Mouse (Mus musculus) lung, embryonic 15.5 days (tissue): ENCODE results near the gene Ctnnd2. TPM values are rescaled to one million over a fixed set of nuclear protein-coding genes. Genes with fewer than 3 reads are reported as not detected.

ENCODE experiments used
- ATAC-seq: fragments of 200-750 bp; cut with Nextera tagmentation; 2 replicates; pipeline ENCODE4 v1.8.0; 2017; ENCODE audit warnings: moderate number of reproducible peaks, borderline replicate concordance; ENCODE audit not compliant: low FRiP score, low TSS enrichment; ENCODE audit errors: extremely low read depth
- H3K27ac ChIP-seq: fragments of 300-500 bp; sonication (generic); 2 replicates; pipeline ENCODE4 v1.5.1; 2015; ENCODE audit warnings: moderate library complexity, mild to moderate bottlenecking, inconsistent platforms
- H3K27me3 ChIP-seq: fragments of 300-500 bp; sonication (generic); 2 replicates; pipeline ENCODE4 v1.6.1; 2015; ENCODE audit warnings: inconsistent platforms
- H3K36me3 ChIP-seq: fragments of 300-500 bp; sonication (generic); 2 replicates; pipeline ENCODE4 v1.6.1; 2015; ENCODE audit warnings: inconsistent platforms
- H3K4me1 ChIP-seq: fragments of 300-500 bp; sonication (generic); 2 replicates; pipeline ENCODE4 v1.6.1; 2015; ENCODE audit warnings: inconsistent platforms
- H3K4me2 ChIP-seq: fragments of 300-500 bp; sonication (generic); 2 replicates; pipeline ENCODE4 v1.6.1; 2015; ENCODE audit warnings: inconsistent platforms, mild to moderate bottlenecking, moderate library complexity
- H3K4me3 ChIP-seq: fragments of 300-500 bp; sonication (generic); 2 replicates; pipeline ENCODE4 v1.5.1; 2015; ENCODE audit warnings: mild to moderate bottlenecking, inconsistent platforms
- H3K9ac ChIP-seq: fragments of 300-500 bp; sonication (generic); 2 replicates; pipeline ENCODE4 v1.6.1; 2015; ENCODE audit warnings: inconsistent platforms
- H3K9me3 ChIP-seq: fragments of 300-500 bp; sonication (generic); 2 replicates; pipeline ENCODE4 v1.6.1; 2016; ENCODE audit warnings: inconsistent platforms
- WGBS: fragments of 180-500 bp; shearing (Covaris S2); methylation state at CpG from one replicate; pipeline ENCODE4 v1.1.7; 2015; 5-methylcytosine and 5-hydroxymethylcytosine counted together
- polyA plus RNA-seq: library from polyadenylated mRNA; unstranded; fragments of >200 nt; fragmentation: Nextera tagmentation; extraction: Ambion mirVana; gene quantifications from 2 replicates; pipeline ENCODE4 v1.2.1, GENCODE M21; 2015

Ctnnd2 gene
- polyA plus RNA-seq, 1 experiment from 2014 or later = 18.9 TPM

DNA sequence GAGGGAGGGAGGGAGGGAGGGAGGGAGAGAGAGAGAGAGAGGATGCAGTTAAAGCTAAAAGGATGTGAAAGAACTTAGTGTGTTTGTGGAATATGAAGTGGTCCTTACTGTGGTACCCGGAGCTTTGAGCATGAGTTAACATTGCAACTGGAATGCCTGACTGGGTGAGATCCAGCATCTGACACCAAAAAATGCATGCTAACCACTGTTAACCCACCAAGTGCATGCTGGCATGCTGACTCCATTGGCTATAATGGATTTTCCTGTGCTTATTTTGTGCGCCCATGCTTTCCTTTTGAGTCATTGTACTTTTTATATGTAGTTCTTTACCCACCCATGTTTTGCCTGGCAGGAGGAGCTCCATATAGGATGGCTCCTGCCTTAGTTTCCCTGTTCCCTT is 383.4 kb downstream of the Ctnnd2 start:
- Histone ChIP-seq H3K27me3 (no peaks in the 10 kb centered on the region), H3K4me2 (no peak overlapping the region), H3K4me1 (no peaks in the 10 kb centered on the region), H3K4me3 (no peak overlapping the region), H3K27ac (no peak overlapping the region), H3K9me3 (no peaks in the 10 kb centered on the region), H3K36me3 (no peaks in the 10 kb centered on the region), H3K9ac (no peak overlapping the region)
- ATAC-seq = no peak
- 73% methylated on average over 2 of the region's 2 CpGs for WGBS

DNA sequence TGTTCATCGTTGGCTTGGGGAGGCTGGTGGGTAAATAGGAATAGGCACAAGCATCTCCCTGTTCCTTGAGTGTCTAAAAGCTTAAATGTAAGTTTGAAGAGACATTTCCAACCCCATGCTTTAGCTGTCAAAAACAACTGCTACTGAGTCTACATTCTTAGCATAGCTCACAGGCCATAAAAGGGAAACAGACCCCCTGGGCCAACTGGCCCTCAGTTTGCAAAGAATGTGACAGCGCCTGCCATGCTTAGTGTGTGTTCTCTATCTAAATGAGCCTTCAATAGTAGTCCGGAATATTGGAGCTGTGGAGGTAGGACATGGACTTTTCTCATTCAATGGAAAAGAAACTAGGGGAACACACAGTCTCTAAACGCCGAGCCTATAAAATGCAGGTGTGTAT is 390.0 kb downstream of the Ctnnd2 start:
- Histone ChIP-seq H3K4me1 (no peaks in the 10 kb centered on the region), H3K4me2 (no peak overlapping the region), H3K27ac (no peak overlapping the region), H3K27me3 (no peaks in the 10 kb centered on the region), H3K36me3 (no peaks in the 10 kb centered on the region), H3K4me3 (no peak overlapping the region), H3K9ac (no peak overlapping the region), H3K9me3 (no peaks in the 10 kb centered on the region)
- no peak for ATAC-seq
- 75% methylated on average over 5 of the region's 5 CpGs for WGBS

DNA sequence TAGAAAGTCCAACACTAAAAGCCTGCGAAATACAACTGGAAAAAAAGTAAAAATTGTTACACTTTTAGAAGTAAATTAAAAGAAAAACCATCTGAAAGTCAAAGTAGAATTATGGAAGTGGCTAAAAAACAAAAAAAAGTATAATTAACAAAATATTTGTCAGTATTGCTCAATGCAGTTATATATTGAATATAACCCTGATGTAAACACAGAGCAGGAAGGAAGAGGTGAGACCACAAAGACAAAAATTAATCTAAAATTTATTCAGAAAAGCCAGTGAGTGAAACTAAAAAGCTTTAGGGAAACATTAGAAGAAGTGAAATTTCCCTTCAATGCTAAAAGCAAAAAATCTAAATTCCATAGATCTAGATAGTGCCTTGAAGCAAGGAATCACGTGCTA is 392.2 kb downstream of the Ctnnd2 start:
- WGBS = 80% methylated on average over 2 of the region's 2 CpGs
- no peaks in the 10 kb centered on the region for H3K9me3 ChIP-seq

DNA sequence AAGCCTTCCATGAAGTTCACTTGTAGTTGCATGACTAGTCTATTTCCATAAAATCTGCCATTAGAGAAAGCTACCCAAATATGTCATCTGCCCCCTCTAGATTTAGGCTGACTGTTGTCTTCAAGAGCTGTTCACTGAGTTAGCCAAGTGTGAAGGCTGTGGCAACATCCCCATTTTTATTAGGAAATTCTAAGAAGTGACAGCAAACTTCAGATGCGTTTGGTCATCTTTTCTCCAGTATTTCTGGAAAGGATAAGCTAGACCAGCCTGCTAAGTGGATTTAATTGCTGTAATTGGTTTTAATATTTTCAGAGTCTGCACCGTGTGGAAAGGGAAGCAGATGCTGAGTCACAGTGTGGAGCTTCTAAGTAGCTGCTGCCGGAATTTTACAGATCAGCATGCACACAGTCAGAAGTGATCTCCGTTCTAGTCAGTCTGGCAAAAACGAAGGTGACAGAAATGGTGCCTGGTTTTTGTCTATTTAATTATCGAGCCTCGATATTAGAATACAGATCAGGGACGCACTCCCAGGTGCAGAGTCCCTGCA is 397.9 kb downstream of the Ctnnd2 start:
- no peak overlapping the region for H3K27ac ChIP-seq
- ATAC-seq = no peak
- no peak overlapping the region for H3K4me2 ChIP-seq
- no peaks in the 10 kb centered on the region for H3K36me3 ChIP-seq
- H3K9ac ChIP-seq = no peak overlapping the region
- no peaks in the 10 kb centered on the region for H3K4me1 ChIP-seq
- 82% methylated on average over 8 of the region's 8 CpGs for WGBS
- no peak overlapping the region for H3K4me3 ChIP-seq
- H3K9me3 ChIP-seq = no peaks in the 10 kb centered on the region
- H3K27me3 ChIP-seq = no peaks in the 10 kb centered on the region

More for the DNA sequence above, 392.2 kb downstream of the Ctnnd2 start:
- no peaks in the 10 kb centered on the region for H3K4me1 ChIP-seq
- H3K4me2 ChIP-seq = no peak overlapping the region
- no peak overlapping the region for H3K9ac ChIP-seq
- no peak for ATAC-seq
- H3K27ac ChIP-seq = no peak overlapping the region
- no peaks in the 10 kb centered on the region for H3K36me3 ChIP-seq
- no peak overlapping the region for H3K4me3 ChIP-seq
- no peaks in the 10 kb centered on the region for H3K27me3 ChIP-seq

DNA sequence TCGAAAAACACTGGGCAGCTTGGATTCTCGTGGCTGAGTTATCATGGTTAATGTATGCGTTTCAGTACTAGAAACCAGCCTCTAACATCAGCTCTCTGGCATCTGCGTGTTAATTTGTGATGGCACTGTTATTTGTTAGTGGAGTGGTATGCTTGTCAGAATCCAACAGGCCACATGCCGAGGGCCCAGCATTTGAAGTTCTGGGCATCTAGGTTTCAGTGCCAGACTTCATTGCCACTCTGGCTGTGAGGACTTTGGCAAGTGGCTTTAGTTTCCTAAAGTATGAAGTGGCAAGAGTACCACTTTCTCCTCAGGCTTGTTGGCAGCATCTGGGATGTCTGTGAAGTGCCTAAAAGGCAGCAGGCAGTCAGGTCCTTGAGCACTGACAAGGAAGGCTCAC is 415.1 kb downstream of the Ctnnd2 start:
- H3K4me1 ChIP-seq = no peaks in the 10 kb centered on the region
- H3K27ac ChIP-seq = no peak overlapping the region
- WGBS = 77% methylated on average over 5 of the region's 5 CpGs
- no peaks in the 10 kb centered on the region for H3K27me3 ChIP-seq
- no peak overlapping the region for H3K4me2 ChIP-seq
- H3K36me3 ChIP-seq = no peaks in the 10 kb centered on the region
- no peak overlapping the region for H3K4me3 ChIP-seq
- no peak overlapping the region for H3K9ac ChIP-seq
- ATAC-seq = no peak
- H3K9me3 ChIP-seq = no peaks in the 10 kb centered on the region

DNA sequence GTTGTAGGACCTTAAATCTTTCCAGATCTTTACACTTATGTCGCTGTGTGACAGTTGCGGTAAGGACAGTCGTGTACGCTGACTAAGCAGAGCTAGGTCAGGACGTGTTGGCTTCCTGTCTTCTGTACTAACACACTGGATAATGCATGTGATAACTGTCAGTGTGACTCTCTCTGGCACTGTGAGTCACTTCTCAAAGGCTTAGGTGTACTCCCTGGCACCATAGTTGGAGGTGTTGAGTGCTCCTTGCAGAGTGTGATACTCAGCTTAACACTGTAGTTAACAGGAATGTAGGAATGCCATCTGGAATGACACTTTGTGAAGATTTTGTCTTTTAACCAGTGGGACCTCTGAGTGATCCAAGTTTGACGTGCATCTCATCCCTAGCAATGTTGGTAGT is 418.5 kb downstream of the Ctnnd2 start:
- H3K27ac ChIP-seq = no peak overlapping the region
- H3K9ac ChIP-seq = no peak overlapping the region
- 86% methylated on average over 6 of the region's 6 CpGs for WGBS
- no peak overlapping the region for H3K4me2 ChIP-seq
- no peaks in the 10 kb centered on the region for H3K9me3 ChIP-seq
- no peak overlapping the region for H3K4me3 ChIP-seq
- H3K4me1 ChIP-seq = no peaks in the 10 kb centered on the region
- H3K36me3 ChIP-seq = no peaks in the 10 kb centered on the region
- no peak for ATAC-seq
- no peaks in the 10 kb centered on the region for H3K27me3 ChIP-seq

DNA sequence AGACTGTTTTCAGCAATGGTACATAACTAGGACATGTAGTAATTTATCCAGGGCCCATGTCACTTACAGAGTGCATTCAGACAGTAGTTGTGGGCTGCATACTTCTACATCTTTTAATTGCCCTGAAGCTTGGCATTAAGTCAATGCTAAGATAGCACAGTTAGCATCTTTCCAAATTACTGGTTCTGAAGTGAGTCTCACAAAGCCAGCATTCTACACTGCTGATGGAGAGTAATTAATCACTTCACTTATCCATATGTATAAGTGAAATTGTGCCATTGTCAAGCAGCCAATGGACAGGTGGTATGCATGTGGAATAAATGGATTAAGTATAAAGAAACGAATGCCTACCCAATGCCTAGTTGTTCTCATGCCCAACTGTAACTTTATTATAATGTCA is 423.1 kb downstream of the Ctnnd2 start:
- no peak overlapping the region for H3K9ac ChIP-seq
- H3K27me3 ChIP-seq = no peaks in the 10 kb centered on the region
- 0 out of 2 replicates have a peak, but pooled peaks cover under 1% of the 10 kb centered on the region for H3K9me3 ChIP-seq
- no peak overlapping the region for H3K4me2 ChIP-seq
- no peaks in the 10 kb centered on the region for H3K4me1 ChIP-seq
- H3K4me3 ChIP-seq = no peak overlapping the region
- H3K27ac ChIP-seq = no peak overlapping the region
- no peaks in the 10 kb centered on the region for H3K36me3 ChIP-seq
- no peak for ATAC-seq
- 64% methylated on average over 1 of the region's 1 CpGs for WGBS

DNA sequence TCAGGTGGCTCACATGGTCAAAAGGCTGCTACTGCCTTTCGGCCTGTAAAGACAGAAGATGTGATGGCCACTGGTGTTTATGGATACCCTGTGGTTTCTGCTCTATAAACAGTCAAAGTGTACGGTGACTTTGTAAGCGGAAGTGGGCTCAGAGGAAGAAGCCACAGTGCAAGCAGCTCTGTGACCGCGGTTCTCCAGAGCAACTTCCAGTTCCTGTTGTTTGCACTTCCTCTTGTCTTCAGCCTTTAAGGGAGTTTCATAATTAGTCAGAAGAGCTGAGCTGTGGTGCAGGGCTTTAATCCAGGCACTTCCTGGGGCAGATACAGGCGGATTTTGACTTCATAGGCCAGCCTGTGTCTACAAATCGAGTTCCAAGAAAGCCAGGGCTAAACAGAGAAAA is 438.2 kb downstream of the Ctnnd2 start:
- WGBS = 52% methylated on average over 7 of the region's 7 CpGs
- Histone ChIP-seq H3K27me3 (no peaks in the 10 kb centered on the region), H3K4me2 (no peak overlapping the region), H3K27ac (no peak overlapping the region), H3K9ac (no peak overlapping the region), H3K9me3 (no peaks in the 10 kb centered on the region), H3K4me1 (no peaks in the 10 kb centered on the region), H3K4me3 (no peak overlapping the region), H3K36me3 (no peaks in the 10 kb centered on the region)
- ATAC-seq = no peak

DNA sequence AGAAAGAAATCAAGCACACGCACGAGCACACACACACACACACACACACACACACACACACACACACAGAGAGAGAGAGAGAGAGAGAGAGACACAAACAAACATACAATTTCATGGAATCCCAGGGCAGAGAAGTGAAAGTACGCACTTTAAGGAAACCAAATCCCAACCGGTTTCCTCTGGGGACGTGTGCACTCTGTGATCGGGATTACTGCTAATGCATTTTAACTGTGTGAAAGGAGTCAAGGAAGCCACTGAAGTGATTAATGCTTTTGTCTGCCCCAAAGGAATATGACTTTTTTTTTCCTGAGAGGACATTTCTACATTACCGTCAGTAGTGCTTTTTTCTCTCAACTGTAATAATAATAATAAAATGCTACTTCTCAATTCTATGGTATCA is 443.1 kb downstream of the Ctnnd2 start:
- H3K27ac ChIP-seq = no peak overlapping the region
- no peak overlapping the region for H3K4me2 ChIP-seq
- no peaks in the 10 kb centered on the region for H3K9me3 ChIP-seq
- H3K36me3 ChIP-seq = no peaks in the 10 kb centered on the region
- ATAC-seq = no peak
- no peaks in the 10 kb centered on the region for H3K27me3 ChIP-seq
- H3K4me1 ChIP-seq = no peaks in the 10 kb centered on the region
- WGBS = 71% methylated on average over 7 of the region's 7 CpGs
- no peak overlapping the region for H3K4me3 ChIP-seq
- no peak overlapping the region for H3K9ac ChIP-seq

DNA sequence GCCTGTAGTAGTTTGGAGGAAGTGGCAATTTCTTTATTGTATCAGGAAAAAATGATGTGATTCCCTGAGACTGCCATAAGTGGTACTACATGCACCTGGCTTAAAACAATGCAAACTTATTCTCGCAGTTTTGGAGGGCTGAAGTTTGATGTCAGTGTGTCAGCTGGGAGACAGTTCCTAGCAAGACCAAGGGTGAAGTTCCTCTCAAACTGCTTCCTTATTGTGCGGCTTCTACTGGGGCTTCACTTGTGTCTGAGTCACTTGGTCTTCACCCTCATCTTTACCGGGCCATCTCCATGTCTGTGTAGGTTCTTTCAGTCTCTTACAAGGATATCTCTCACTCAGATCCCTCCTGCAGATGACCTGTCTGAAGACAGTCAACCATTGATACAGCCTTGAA is 444.5 kb downstream of the Ctnnd2 start:
- no peak overlapping the region for H3K4me3 ChIP-seq
- H3K4me2 ChIP-seq = no peak overlapping the region
- no peaks in the 10 kb centered on the region for H3K27me3 ChIP-seq
- H3K36me3 ChIP-seq = no peaks in the 10 kb centered on the region
- H3K9me3 ChIP-seq = no peaks in the 10 kb centered on the region
- H3K27ac ChIP-seq = no peak overlapping the region
- WGBS = 77% methylated on average over 3 of the region's 3 CpGs
- ATAC-seq = no peak
- H3K9ac ChIP-seq = no peak overlapping the region
- no peaks in the 10 kb centered on the region for H3K4me1 ChIP-seq

DNA sequence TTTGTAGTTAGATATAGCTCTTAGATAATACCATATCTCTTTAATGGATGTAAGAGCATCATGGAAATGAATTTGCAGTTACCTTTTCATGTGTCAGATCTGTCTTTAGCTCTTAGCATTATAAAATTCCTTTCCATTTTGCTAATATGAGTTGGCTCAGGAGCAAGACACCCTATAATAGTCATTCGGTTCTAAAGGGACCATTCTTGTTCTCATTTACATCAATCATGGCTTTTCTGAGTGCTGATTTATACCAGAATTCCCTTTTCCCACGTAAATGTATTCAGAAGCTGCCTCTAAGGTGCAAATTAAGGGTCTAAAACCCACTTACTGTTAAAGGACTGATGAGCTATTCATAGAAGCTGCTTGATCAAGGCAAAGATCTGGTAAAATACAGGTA is 445.5 kb downstream of the Ctnnd2 start:
- Histone ChIP-seq H3K4me3 (no peak overlapping the region), H3K9ac (no peak overlapping the region), H3K36me3 (no peaks in the 10 kb centered on the region), H3K4me2 (no peak overlapping the region), H3K9me3 (no peaks in the 10 kb centered on the region), H3K27ac (no peak overlapping the region), H3K27me3 (no peaks in the 10 kb centered on the region), H3K4me1 (no peaks in the 10 kb centered on the region)
- 77% methylated on average over 2 of the region's 2 CpGs for WGBS
- ATAC-seq = no peak

DNA sequence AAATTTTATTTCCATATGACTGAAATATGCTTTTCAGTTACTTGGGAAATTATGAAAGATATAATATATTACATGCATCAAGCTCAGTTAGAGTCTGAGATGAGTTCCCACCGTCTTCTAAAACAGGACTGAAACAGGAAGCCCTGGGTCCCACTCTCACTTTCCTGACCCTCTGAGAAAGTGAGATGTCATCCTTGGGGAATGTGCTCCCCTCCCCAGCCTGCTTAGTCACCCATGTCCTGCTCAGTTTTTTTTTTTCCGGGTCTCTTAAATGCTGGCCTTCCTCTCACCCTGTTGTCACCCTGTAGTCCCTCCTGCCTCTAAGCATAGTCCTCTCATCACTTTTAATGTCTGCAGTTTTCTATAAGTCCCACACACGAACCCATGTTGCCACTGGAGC is 456.1 kb downstream of the Ctnnd2 start:
- H3K27me3 ChIP-seq = no peaks in the 10 kb centered on the region
- no peak for ATAC-seq

DNA sequence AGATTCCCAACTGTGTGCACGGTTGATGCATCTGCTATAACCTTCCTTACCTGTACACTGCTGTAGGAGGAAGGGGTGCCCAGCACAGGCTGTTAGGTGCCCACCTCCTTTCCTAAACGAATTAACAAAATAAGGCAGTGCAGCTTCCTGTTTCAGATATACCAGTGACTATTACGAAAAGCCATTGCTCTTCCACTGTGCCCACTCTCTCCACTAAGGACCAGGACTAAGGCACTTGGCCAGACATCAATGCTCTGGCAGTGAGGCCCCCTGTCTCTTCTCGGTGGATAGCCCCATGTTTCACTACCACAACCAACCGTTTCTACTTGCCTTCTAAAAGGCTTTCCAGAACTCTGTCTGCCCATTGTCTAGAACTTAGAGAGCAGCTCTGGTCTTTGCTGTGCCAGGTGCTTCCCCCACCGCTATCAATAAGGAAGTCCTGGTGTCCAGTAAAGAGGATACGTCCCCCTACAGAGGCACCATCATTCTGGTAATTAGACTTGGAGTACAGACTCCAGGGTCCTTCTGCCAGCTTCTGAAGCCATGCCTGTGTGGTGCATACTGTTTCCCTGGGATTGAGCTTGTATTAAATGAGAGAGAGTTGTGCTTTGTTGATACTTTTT is 459.8 kb downstream of the Ctnnd2 start:
- no peaks in the 10 kb centered on the region for H3K27me3 ChIP-seq
- H3K36me3 ChIP-seq = no peaks in the 10 kb centered on the region
- no peak overlapping the region for H3K9ac ChIP-seq
- H3K4me1 ChIP-seq = no peaks in the 10 kb centered on the region
- ATAC-seq = no peak
- H3K9me3 ChIP-seq = no peaks in the 10 kb centered on the region
- H3K4me2 ChIP-seq = no peak overlapping the region
- no peak overlapping the region for H3K27ac ChIP-seq
- WGBS = 76% methylated on average over 7 of the region's 7 CpGs
- H3K4me3 ChIP-seq = no peak overlapping the region

More for the DNA sequence above, 456.1 kb downstream of the Ctnnd2 start:
- 24% methylated on average over 3 of the region's 3 CpGs for WGBS
- H3K9ac ChIP-seq = no peak overlapping the region
- no peak overlapping the region for H3K4me2 ChIP-seq
- no peaks in the 10 kb centered on the region for H3K36me3 ChIP-seq
- H3K4me1 ChIP-seq = no peaks in the 10 kb centered on the region
- no peak overlapping the region for H3K27ac ChIP-seq
- no peaks in the 10 kb centered on the region for H3K9me3 ChIP-seq
- H3K4me3 ChIP-seq = no peak overlapping the region
